Mouse (Mus musculus) liver, embryonic 11.5 days (tissue): ENCODE results near the gene Dda1. TPM values are rescaled to one million over a fixed set of nuclear protein-coding genes. Genes with fewer than 3 reads are reported as not detected.

Experiments
- ATAC-seq: fragments of 200-750 bp; cut with Nextera tagmentation; replicated peaks from 2 replicates; pipeline ENCODE4 v1.8.0; 2017; ENCODE audit warnings: moderate number of reproducible peaks, mild to moderate bottlenecking, moderate TSS enrichment, moderate library complexity; ENCODE audit not compliant: low FRiP score
- DNase-seq: peaks from one replicate; pipeline ENCODE4 v3.0.0-alpha.2; 2017; ENCODE audit warnings: low spot score
- H3K27ac ChIP-seq: fragments of 300-500 bp; sonication (generic); 2 replicates; pipeline ENCODE4 v1.5.1; 2014; ENCODE audit warnings: mild to moderate bottlenecking, low read depth, low read length, control low read depth
- H3K27me3 ChIP-seq: fragments of 300-500 bp; sonication (generic); replicated peaks from 2 replicates; pipeline ENCODE4 v1.6.1; 2014; ENCODE audit warnings: low read length, mixed read lengths; ENCODE audit not compliant: control insufficient read depth, insufficient read depth
- H3K36me3 ChIP-seq: fragments of 300-500 bp; sonication (generic); 2 replicates; pipeline ENCODE4 v1.6.1; 2014; ENCODE audit warnings: mild to moderate bottlenecking, low read length, moderate library complexity, mixed read lengths; ENCODE audit not compliant: control insufficient read depth, insufficient read depth
- H3K4me1 ChIP-seq: fragments of 300-500 bp; sonication (generic); replicated peaks from 2 replicates; pipeline ENCODE4 v1.6.1; 2014; ENCODE audit warnings: low read length, mixed read lengths; ENCODE audit not compliant: control insufficient read depth, insufficient read depth
- H3K4me2 ChIP-seq: fragments of 300-500 bp; sonication (generic); 2 replicates; pipeline ENCODE4 v1.6.1; 2014; ENCODE audit warnings: mild to moderate bottlenecking, control low read depth, moderate library complexity
- H3K4me3 ChIP-seq: fragments of 300-500 bp; sonication (generic); 2 replicates; pipeline ENCODE4 v1.5.1; 2014; ENCODE audit warnings: low read depth, low read length, control low read depth
- H3K9ac ChIP-seq: fragments of 300-500 bp; sonication (generic); 2 replicates; pipeline ENCODE4 v1.6.1; 2014; ENCODE audit warnings: low read depth, low read length, control low read depth
- H3K9me3 ChIP-seq: fragments of 300-500 bp; sonication (generic); 2 replicates; pipeline ENCODE4 v1.6.1; 2016; ENCODE audit warnings: low read length, inconsistent platforms, mixed read lengths; ENCODE audit not compliant: control insufficient read depth
- WGBS: fragments of 180-500 bp; shearing (Covaris S2); extraction: QIAGEN DNeasy Blood & Tissue Kit; methylation state at CpG from one replicate; pipeline ENCODE4 v1.1.7; 2014; 5-methylcytosine and 5-hydroxymethylcytosine counted together
- polyA plus RNA-seq: library from polyadenylated mRNA; unstranded; fragments of >200 nt; fragmentation: Nextera tagmentation; extraction: Ambion mirVana; gene quantifications from 2 replicates; pipeline ENCODE4 v1.2.1, GENCODE M21; 2014

Dda1 gene
- polyA plus RNA-seq, 1 experiment from 2014 or later: 98.2 TPM

GRCm38 (mm10) chr8:71464513-71465500 is 4.2 kb upstream of the Dda1 start, which contains the start of gene Mrpl34:
Mrpl34 (plus strand) TSS chr8:71464959.
- peak within 1 kb of the TSS; percentile 75 for H3K27ac ChIP-seq
- under 1% methylated on average over 59 of the region's 59 CpGs for WGBS
- H3K4me1 ChIP-seq: peaks cover 23% of the 10 kb centered on the region
- H3K9me3 ChIP-seq: no peaks in the 10 kb centered on the region
- H3K4me3 ChIP-seq: peak within 1 kb of the TSS; percentile 69
- peaks cover 2% of the 10 kb centered on the region; the same call in 1 of the 2 replicates for H3K36me3 ChIP-seq
- peaks cover 3% of the 10 kb centered on the region; the same call in 1 of the 2 replicates for H3K27me3 ChIP-seq
- ATAC-seq: peak; percentile 80
- peak; percentile 96 for DNase-seq
- peak within 1 kb of the TSS; percentile 83 for H3K9ac ChIP-seq
- H3K4me2 ChIP-seq: peak within 1 kb of the TSS; percentile 90

GRCm38 (mm10) chr8:71465733-71466132 is 3.3 kb upstream of the Dda1 start:
- peaks cover 30% of the 10 kb centered on the region for H3K4me1 ChIP-seq
- WGBS: 86% methylated on average over 8 of the region's 8 CpGs

DNA sequence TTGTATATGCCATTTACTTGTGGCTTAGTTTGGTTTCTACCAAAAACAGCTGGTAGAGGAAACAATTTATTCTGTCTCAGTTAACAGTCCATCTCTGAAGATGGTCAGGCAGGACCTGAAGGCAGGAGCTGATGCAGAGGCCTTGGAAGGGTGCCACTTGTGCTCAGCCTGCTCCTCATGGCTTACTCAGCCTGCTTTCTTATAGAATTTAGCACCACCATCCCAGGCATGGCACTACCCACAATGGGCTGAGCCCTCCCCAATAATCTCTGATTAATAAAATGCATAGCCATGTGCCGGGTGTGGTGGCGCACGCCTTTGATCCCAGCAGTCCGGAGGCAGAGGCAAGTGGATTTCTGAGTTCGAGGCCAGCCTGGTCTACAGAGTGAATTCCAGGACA is 2.8 kb upstream of the Dda1 start:
- Histone ChIP-seq H3K4me1 (peaks cover 30% of the 10 kb centered on the region), H3K4me3 (peak overlapping the region; percentile 69; the same call in 1 of the 2 replicates), H3K27me3 (peaks cover 2% of the 10 kb centered on the region; the same call in 1 of the 2 replicates), H3K4me2 (peak overlapping the region; percentile 90), H3K36me3 (peaks cover 11% of the 10 kb centered on the region), H3K27ac (no peak overlapping the region), H3K9ac (no peak overlapping the region), H3K9me3 (no peaks in the 10 kb centered on the region)
- no peak for ATAC-seq
- no peak for DNase-seq
- WGBS: 93% methylated on average over 5 of the region's 5 CpGs

More at GRCm38 (mm10) chr8:71465733-71466132, 3.3 kb upstream of the Dda1 start:
- H3K9me3 ChIP-seq: no peaks in the 10 kb centered on the region
- no peak for DNase-seq
- no peak for ATAC-seq
- peak overlapping the region; percentile 90 for H3K4me2 ChIP-seq
- H3K36me3 ChIP-seq: peaks cover 6% of the 10 kb centered on the region
- H3K4me3 ChIP-seq: peak overlapping the region; percentile 69
- H3K27me3 ChIP-seq: peaks cover 3% of the 10 kb centered on the region; the same call in 1 of the 2 replicates
- peak overlapping the region; percentile 83; the same call in 1 of the 2 replicates for H3K9ac ChIP-seq
- H3K27ac ChIP-seq: no peak overlapping the region

- no peak overlapping the region for H3K9ac ChIP-seq
- no peaks in the 10 kb centered on the region for H3K27me3 ChIP-seq
- ATAC-seq: no peak
- 90% methylated on average over 2 of the region's 2 CpGs for WGBS
- H3K4me1 ChIP-seq: peaks cover 30% of the 10 kb centered on the region
- no peaks in the 10 kb centered on the region for H3K9me3 ChIP-seq
- H3K36me3 ChIP-seq: peaks cover 20% of the 10 kb centered on the region
- H3K27ac ChIP-seq: no peak overlapping the region
- no peak overlapping the region for H3K4me2 ChIP-seq
- H3K4me3 ChIP-seq: no peak overlapping the region
- DNase-seq: no peak
Observed at GRCm38 (mm10) chr8:71467201-71467600, 1.8 kb upstream of the Dda1 start.

DNA sequence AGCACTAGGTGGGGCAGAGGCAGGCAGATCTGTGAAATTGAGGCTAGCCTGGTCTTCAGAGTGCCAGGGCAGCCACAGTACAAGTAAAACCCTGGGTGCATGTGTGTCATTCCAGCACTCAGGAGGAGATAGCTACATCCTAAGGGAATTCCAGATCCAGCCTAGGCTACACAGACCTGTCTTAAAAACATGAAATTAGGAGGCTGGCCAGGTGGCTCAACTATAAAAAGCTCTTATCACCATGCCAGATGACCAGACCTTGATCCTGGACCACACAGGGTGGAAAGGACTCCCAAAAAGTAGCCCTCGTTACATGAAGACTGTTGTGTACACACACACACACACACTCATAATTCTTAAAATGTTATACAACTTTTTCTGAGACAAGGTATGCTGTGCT is 998 bp upstream of the Dda1 start:
- Histone ChIP-seq H3K4me3 (no peak overlapping the region), H3K9ac (no peak overlapping the region), H3K9me3 (no peaks in the 10 kb centered on the region), H3K4me1 (peaks cover 24% of the 10 kb centered on the region), H3K27me3 (no peaks in the 10 kb centered on the region), H3K36me3 (peaks cover 21% of the 10 kb centered on the region), H3K4me2 (no peak overlapping the region), H3K27ac (no peak overlapping the region)
- DNase-seq: no peak
- WGBS: 71% methylated on average over 1 of the region's 1 CpGs
- ATAC-seq: no peak

DNA sequence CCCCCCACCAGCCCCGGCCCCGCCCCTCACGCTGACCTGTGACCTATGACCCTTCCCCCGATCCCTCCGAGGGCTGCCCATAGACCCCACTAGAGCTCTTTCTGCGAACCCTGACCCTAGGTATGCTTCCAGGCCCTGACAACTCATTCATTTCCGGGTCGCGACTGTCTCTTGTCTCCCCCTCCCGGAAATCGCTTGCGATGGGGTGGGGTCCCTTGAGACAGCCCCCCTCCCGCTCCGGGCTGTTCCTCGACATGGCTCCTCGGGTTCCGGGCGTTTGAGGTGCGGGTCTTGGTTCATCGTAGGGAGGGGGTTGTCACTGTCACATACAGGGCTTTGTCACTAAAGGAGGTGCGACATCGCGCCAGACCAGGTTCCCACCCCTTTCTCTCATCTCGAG is 412 bp downstream of the Dda1 start:
- peaks cover 17% of the 10 kb centered on the region for H3K4me1 ChIP-seq
- DNase-seq (no peak), ATAC-seq (peak; percentile 9; the same call in 1 of the 2 replicates)
- no peaks in the 10 kb centered on the region for H3K9me3 ChIP-seq
- peak overlapping the region; percentile 73 for H3K4me3 ChIP-seq
- peaks cover 33% of the 10 kb centered on the region for H3K36me3 ChIP-seq
- H3K27me3 ChIP-seq: no peaks in the 10 kb centered on the region
- peak overlapping the region; percentile 14; the same call in 1 of the 2 replicates for H3K27ac ChIP-seq
- WGBS: under 1% methylated on average over 24 of the region's 24 CpGs
- peak overlapping the region; percentile 93 for H3K4me2 ChIP-seq
- peak overlapping the region; percentile 74 for H3K9ac ChIP-seq

DNA sequence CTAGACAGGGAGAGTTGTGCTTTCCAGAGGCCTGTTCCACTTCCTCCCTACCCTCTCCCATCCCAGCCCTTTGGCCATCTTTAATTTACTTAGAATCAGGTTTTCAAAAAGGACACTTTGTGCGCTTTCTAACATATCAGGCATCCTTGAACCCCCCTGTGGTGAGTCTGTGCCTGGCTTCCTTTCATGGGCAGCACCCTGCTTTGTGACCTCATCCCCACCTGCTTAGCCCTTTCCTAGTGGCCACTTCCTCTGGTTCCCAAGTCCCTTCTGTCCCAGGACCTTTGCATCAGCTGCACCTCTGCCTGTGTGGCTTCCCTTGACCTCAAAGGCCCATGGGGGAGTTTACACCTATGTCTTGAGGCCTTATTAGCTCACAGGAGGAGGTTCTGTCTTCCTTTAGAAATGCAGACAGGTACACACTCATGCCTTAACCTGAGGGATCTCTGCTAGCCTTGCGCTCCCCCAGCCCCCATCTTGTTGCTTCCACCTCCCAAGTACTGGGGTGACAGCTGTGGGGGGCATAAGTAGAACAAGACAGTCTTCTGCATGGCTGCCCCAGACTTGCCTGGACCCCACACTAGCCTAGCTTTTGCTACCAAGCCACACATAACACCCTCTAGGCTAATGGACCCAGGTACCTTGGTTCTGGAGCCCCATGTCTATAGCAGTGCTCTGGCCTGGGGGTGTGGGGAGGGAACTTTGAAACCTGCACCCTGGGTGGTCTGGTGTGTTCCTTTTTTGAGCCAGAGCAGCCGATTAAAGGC is 1.3 kb downstream of the Dda1 start:
- H3K4me1 ChIP-seq: peaks cover 15% of the 10 kb centered on the region
- DNase-seq: no peak
- H3K36me3 ChIP-seq: peaks cover 40% of the 10 kb centered on the region
- no peaks in the 10 kb centered on the region for H3K27me3 ChIP-seq
- peak overlapping the region; percentile 74 for H3K9ac ChIP-seq
- 91% methylated on average over 3 of the region's 3 CpGs for WGBS
- H3K27ac ChIP-seq: no peak overlapping the region
- peak overlapping the region; percentile 93 for H3K4me2 ChIP-seq
- no peak for ATAC-seq
- H3K9me3 ChIP-seq: no peaks in the 10 kb centered on the region
- peak overlapping the region; percentile 73 for H3K4me3 ChIP-seq

- Histone ChIP-seq H3K9me3 (no peaks in the 10 kb centered on the region), H3K27ac (no peak overlapping the region), H3K36me3 (peaks cover 40% of the 10 kb centered on the region), H3K4me2 (no peak overlapping the region; the same call in 1 of the 2 replicates), H3K4me3 (no peak overlapping the region), H3K27me3 (no peaks in the 10 kb centered on the region), H3K4me1 (peaks cover 12% of the 10 kb centered on the region), H3K9ac (no peak overlapping the region; the same call in 1 of the 2 replicates)
- no peak for DNase-seq
- WGBS: 83% methylated on average over 5 of the region's 5 CpGs
- ATAC-seq: no peak
Observed at GRCm38 (mm10) chr8:71470913-71471255, 1.9 kb downstream of the Dda1 start.
